Mouse (Mus musculus): ENCODE measurements at regions not wholly inside any gene's neighbourhood (a gene's known extent, or its start where the extent isn't known, plus 50 kb on each side); places are given as distances from the start of the nearest gene placed in this dataset.

DNA sequence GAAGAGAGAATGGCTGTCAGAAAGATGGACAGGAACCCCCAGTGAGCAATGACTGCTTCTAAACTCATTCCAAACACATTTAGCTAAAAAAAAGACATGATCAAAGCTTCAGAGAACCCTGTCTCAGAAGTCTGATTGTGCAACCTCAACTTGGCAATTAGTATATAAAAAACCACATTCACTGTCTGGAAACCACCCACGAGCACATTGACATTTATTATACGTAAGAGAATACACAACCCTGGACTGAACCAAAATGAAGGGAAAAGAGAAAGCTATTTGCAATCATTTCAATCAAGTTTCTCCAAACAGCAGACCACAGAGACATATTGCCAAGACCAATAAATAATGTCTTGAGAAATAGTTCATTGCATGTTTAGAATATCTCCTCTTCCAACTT lies 820.7 kb upstream of the Adgrl2 start:
- no peak for DNase-seq

DNA sequence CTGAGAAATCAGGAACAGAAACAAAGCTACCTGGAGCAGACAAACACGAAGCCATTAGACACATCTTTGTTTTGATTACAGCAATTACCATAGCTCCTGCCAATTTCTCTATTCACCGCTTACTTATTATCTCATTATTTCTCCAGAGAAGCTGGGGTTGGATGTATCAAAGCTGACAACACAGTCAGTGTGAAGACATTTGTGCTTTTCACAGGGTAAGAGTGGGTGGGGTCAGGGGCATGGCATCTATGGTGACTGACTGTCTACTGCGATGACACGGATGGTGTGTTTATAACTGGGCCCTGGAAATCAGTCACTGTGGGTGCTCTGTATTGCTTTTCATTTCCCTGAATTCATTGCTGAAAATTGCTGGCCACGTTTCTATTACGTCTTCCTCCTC lies 815.0 kb upstream of the Adgrl2 start:
- no peak for DNase-seq

DNA sequence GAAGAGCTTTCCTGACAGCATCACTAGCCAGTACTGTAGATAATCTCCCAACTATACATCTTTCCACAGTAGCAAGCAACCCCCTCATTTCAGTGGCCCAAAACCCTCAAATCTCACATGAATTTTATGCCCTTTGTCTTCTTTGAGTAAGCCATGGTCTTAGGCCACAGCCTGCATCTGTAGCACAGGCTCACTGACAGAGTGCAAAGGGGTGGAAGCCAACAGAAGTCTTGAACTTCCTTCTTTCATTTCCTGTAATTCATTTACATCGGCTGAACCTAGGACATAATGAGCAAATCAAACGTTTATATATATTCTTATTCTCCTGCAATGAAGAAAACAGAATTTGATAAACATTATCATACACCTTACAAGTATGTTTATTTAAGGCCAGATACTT lies 805.8 kb upstream of the Adgrl2 start:
- no peak for DNase-seq

DNA sequence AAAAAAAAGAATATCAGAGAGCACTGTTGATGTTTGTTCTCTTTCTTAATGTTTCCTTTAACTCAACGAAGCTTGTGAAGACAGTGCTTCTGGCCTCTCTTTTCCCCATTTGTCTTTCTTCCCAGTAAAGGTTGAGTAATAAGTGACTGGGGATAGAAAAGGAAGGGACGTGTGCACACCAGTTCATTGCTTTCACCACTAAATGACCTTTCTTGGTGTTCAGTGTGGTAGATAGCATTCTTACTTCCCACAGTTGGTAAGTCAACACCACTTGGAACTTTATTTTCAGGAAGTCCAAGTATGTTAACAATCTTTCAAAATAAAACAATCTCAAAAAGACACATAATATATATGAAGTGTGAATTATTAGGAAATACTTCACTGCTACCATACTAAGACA lies 801.2 kb upstream of the Adgrl2 start:
- DNase-seq: no peak

GRCm38 (mm10) chr3:149786096-149786495 lies 795.7 kb upstream of the Adgrl2 start:
- no peak for DNase-seq

- no peak for DNase-seq
Measured at GRCm38 (mm10) chr3:149783903-149784608, 793.7 kb upstream of the Adgrl2 start.

GRCm38 (mm10) chr3:149767847-149768421 lies 777.6 kb upstream of the Adgrl2 start:
- no peak for DNase-seq

DNA sequence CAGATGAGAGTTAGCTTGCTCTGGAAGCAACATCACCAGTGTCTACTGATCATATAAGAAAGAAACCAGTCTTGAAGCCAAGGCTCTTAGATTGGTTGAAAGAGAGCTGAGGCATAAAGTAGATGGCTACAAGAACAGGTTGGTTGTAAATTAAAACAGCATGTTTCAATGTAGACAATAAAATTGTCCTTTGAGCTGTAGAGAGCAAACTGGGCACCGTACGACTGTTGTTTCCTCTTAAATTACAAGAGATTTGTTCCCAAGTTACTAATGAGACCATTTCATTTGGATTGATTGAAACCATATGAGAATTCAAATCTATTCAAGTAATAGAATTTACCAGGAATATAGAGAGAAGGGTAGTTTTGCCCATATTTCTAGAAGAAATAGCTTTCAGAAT lies 770.9 kb upstream of the Adgrl2 start:
- DNase-seq: no peak

DNA sequence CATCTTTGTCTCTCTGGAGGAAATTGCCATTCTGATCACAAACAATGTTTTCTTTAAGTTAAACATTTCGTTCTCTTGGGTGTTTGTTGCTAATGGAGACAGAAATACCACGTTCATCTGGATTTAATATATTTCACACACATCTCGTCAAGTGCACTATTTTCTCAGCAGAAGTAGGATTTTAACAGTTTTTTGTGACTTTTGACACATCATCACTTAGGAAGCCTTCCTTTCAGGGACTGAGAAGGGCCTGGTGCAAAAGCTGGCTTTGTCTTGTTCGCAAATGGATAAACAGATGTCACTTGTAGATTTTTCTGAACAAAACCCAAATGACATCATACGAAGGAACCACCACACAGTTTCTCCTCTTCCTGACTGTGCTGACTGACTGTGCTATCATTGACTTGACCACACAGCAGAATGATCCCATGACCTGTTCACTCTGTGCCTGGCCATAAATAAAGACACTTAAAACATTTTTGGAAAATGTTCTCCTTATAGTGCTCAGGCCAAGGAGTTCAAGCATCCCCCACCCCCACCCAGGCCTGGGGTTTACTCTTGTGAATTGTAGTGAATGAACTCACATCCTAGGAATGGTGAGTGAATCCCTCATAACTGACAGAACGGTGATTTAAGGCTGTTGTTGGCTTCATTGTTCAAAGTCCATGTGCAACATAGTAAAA lies 767.7 kb upstream of the Adgrl2 start:
- no peak for DNase-seq

DNA sequence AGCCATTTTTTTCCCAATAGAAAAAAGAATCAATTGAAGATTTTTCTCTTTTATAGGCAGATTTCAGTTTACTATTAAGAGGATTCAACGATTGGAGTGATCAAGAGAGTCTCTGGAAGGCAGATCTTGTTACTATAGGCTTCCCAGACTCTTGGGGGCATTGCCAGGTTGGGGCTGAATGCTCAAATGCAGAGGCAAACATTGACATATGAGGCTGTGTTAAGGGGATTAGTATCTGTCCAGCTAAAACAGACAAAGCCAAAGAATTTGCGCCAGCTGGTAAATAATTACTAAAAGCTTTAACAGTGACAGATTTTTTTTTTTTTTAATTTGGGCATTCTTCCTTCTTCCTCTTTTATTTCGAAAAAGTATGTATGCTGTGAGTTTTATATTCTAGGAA lies 745.7 kb upstream of the Adgrl2 start:
- DNase-seq: no peak

DNA sequence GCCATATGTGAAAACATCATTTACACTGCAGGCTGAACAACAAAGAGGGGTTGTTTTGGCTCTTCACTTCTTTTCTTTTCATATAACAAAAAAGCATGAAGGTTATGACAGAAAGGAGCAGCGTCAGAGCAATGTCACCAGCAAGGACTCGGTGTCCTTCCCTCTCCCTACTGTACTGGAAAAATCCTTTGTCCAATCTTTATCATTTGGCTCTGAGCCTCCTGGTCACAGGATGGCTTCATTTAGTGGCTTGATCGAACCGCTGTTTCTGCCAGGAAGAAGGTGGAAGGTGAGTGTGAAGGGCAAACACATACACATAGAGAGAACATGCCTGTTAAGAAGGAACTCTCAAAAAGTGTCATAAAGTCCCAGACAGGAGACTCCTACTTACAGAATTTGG lies 735.9 kb upstream of the Adgrl2 start:
- peak; percentile 32 for DNase-seq

GRCm38 (mm10) chr3:149724879-149725278 lies 734.5 kb upstream of the Adgrl2 start:
- no peak for DNase-seq

DNA sequence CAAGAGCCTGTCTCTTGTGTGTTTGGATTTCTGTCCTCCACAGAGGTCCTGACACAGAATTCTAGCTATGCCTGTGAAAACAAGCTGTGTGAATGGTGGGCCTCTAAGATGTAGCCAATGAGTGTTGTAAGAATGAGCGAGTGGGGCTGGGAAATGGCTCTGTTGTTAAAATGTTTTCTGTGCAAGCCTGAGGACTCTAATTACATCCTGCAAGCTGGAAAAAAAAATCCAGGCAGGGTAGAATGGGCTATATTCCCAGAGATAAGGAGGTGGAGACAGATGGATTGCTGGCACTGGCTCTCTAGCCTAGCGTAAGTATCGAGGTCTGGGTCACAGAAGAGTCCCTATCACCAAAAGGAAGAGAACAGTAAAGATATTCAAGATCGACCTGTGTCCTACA lies 731.5 kb upstream of the Adgrl2 start:
- peak; percentile 41 for DNase-seq

DNA sequence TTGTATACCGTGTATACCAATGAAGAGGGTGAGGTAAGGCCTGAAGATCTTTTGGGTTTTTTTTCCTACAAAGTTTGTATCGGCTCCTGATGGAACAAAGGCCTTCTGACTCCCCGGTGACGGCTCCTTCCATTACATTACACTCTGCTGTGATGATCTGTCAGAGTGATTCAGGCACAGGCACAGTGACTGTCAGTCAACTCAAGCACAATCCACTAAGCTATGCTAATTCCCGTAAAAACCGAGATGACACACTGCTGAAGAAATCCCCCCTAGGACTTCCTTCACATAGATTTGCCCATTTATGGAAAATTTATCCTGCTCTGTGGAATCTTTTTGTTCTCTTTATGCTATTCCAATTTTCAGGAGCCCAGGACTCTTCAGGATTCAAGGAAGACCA lies 730.0 kb upstream of the Adgrl2 start:
- DNase-seq: no peak

DNA sequence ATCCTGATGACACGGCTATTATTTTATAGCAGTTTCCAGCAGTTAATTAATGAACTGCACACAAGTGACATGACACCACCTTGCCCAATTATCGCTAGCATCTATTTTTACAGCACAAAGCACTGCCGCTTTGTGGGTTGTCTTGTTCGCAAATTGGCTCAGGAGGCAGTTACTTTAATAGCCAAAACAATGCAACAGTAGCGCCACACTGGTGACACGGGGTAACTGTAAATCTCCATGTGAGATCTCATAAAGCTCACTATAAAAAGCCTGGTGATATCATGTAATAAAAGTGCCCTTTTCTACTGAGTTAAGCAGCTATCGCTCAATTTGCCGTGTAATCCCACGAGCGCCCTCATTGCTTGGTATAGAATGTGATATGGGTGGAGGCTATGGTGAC lies 715.4 kb upstream of the Adgrl2 start:
- DNase-seq: no peak

DNA sequence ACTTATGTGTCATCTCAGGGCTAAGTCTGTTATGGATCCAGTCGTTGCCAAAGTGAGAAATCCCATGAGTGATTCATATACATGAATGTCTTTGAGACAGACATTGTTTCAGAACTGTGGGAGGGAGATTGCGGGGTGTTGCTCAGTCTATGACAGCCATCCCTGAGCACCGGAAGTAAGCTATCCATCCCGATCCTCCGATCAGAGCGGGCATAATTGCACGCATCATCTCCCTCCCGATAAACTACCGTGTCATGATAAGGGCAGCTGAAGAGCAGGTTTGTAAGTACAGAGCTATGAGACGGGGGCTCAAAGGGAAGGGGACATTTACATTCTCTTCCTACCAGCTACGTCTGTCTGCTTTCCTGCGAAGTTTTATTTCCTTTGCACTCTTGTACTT lies 715.0 kb upstream of the Adgrl2 start:
- no peak for DNase-seq

DNA sequence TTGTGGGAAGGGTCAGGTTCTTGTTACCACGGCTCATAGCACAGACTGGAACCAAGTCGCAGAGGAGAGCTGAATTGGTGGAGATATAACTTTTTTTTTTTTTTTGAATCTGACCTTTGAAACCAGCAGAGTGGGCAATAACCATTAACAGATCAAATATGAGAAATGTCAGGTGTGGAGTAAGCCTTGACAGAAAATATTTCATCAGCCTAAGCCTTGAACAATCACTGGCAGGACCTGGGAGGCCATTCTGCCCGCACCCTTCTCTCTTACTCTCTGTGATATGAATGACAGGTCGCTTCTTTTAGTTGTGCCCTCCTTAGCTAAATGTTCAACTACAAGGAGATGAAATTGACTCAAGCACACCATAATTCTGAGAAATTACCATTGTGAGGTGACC lies 714.1 kb upstream of the Adgrl2 start:
- no peak for DNase-seq

DNA sequence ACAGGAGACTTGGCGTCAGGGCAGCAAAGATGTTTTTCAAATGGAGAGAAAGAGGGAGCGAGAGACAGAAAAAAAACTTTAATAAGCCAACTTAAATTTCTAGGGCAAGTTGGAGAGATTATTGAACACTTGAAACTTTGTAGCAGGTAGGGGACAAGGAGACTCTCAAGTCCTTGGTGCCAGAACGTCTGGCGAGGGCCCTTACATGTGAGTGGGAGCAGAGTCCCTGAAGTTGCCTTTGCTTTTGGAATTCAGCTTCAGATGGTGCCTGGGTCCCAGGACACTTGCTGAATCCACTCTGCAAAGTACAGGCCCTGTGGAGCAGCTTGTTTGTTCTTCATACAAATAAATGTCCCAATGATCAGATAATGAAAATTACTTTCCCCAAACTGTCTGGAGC lies 693.2 kb upstream of the Adgrl2 start:
- DNase-seq: no peak

- DNase-seq: no peak
Measured at GRCm38 (mm10) chr3:149682246-149682645, 691.9 kb upstream of the Adgrl2 start.

DNA sequence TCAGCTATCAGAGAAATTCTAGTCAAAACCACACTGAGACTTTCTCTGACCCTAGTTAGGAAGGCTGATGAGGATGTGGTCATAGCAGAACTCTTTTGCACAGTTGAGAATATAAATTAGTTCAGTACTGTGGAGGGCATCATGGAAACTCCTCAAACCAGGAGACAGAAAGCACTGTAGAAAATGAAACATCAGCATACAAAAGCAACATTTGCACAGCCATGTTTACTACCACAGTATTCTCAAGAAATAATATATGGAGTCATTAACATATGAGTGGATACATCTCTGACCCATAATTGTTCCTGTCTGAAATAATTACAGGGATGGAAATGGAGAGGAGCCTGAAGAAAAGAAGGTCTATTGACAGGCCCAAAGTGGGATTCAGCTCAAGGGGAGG lies 683.6 kb upstream of the Adgrl2 start:
- no peak for DNase-seq

- no peak for DNase-seq
Measured at GRCm38 (mm10) chr3:149664624-149665023, 674.3 kb upstream of the Adgrl2 start.

GRCm38 (mm10) chr3:149638324-149638723 lies 648.0 kb upstream of the Adgrl2 start:
- DNase-seq: no peak

GRCm38 (mm10) chr3:149626186-149626585 lies 635.8 kb upstream of the Adgrl2 start:
- no peak for DNase-seq

GRCm38 (mm10) chr3:149625497-149625896 lies 635.1 kb upstream of the Adgrl2 start:
- no peak for DNase-seq

Data from heart, postnatal 4 days (tissue).